Mouse (Mus musculus) kidney, adult 2 months (tissue): ENCODE data around the gene Fhit.

Source experiments
- CTCF ChIP-seq: fragments of 200-500 bp; conservative IDR thresholded peaks from 2 replicates; pipeline ENCODE4 v1.5.1; 2011; ENCODE audit warnings: low read depth, mild to moderate bottlenecking, control low read depth, low read length, moderate library complexity, mixed read lengths; ENCODE audit not compliant: insufficient read depth, insufficient read length
- POLR2A ChIP-seq: fragments of 200-500 bp; IDR thresholded peaks from one replicate; pipeline ENCODE4 v1.6.1; 2011; ENCODE audit warnings: low read depth, low read length, control low read depth

GRCm38 (mm10) chr14:9697101-9697500, 1464.7 kb downstream of the Fhit start:
- TF ChIP-seq CTCF: no peak
- TF ChIP-seq POLR2A: no peak
